Mouse (Mus musculus) neural tube, embryonic 10.5 days (tissue): ENCODE results near the gene Fcf1.
A peak's percentile ranks its signal among the peaks of the same experiment; 100 is the strongest.

ENCODE experiments used
- DNase-seq: peaks from one replicate; pipeline ENCODE4 v3.0.0-alpha.2; 2017; ENCODE audit warnings: low spot score; ENCODE audit errors: extremely low spot score

Gene Fcf1

DNA sequence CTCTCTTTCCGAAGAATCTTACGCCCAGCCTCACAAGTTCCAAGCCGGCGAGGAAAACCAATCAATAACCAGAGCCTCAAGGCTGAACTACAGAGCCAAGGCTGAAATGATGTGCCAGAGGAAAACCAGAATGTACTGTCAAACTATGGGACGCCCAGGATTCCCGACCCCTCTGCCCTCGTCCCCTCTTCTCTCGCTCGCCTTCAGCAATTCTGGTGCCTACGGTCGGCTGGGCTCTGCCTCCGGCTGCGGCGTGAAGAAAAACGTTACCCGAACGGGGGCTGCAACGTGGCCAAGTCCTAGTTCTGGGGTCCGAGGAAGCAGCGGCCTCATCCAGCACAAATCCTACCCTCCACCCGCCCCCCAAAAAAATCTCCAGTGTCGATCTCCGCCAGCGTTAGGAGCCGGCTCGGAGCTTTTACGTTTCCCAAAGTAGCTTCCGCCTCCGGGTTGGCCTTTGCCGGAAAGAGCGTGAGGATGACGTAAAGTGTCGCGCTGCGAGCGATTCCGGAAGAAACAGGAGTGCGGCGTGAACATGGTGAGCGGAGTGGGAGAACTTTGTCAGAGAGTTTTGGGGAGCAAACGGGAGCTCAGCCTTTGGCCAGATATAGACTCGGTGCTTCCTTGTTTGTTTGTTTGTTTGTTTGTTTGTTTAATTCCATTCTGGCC is at the start of gene Fcf1, which contains the start of gene Arel1:
TSS of gene Fcf1 (plus strand) at position 470 of the 669 bp plus-strand sequence.
TSS of gene Arel1 (minus strand) at position 473 of the 669 bp plus-strand sequence.
- peak; percentile 91 for DNase-seq

DNA sequence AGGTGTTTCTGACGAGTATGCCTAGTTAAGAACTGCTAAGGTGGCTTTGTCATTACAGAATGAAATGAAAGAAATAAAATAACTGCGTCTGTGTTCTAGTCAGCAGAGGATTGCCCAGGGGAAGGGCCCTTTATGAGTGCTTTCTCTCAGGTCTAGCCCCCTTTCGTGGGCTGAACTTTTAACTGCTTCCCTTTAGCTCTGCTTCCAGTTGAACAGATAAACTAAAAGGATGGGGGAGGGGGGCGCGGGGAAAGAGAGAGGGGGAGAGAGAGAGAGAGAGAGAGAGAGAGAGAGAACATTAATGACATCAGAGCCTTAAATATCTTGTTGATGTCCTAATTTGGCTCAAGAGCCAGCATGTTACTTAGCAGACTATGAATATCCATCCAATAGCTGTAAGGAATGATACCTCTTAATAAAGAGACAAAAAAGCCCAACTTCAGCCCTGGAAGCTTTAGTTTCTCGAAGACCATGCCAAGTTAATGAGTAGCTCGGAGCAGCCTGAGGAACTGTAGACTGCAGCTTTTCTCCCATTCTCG is 48.7 kb upstream of the Fcf1 start:
- no peak for DNase-seq

DNA sequence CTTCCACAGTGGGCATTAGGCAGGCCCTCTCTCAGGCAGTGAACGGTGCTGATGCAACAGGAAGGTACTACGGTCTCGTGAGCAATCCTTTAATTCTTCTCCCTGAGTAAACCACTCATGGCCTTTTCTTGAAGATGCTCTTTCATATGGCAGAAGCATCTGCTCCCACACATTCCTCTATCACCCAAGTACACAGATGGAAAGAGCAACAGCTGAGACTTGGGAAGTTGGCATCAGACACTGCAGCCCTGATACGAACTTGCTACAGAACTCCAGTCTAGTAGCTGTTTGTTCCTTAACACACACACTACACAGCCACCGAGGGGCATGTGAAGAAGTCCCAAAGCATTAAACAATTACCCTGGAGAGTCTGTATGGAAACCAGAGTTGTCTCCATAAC is 46.4 kb upstream of the Fcf1 start:
- DNase-seq = no peak

DNA sequence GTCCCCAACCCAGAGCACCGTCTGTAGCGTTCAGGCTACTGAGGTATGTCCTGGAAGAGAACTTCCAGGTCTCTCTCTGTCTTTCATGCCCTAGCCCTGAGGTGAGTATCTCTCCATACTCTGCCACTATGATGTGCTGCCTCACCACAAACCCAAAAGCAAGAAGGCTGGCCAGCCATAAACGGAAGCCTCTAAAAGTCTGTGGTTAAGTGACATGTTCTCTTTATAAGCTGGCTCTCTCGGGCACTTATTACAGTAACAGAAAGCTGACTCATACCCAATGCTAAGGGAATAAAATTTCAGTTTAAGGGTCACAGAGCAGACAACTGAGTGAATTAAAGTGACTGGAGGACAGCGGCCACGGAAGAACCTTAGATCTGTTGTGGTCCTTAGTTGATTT is 44.2 kb upstream of the Fcf1 start:
- no peak for DNase-seq

DNA sequence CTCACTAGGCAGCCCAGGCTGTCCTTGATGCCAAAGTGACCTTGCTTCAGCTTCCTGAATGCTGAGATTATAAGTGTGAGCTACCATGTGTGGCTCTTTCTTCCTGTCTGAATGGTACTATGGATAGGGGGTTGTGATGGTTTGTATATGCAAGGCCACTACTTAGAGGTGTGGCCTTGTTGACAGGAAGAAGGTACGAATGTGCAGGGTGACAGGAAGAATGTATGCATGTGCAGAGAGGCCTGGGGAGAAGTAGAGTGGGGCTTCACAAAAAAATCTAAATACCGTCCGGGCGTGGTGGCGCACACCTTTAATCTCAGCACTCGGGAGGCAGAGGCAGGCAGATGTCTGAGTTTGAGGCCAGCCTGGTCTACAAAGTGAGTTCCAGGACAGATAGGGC is 38.5 kb upstream of the Fcf1 start:
- DNase-seq = no peak

DNA sequence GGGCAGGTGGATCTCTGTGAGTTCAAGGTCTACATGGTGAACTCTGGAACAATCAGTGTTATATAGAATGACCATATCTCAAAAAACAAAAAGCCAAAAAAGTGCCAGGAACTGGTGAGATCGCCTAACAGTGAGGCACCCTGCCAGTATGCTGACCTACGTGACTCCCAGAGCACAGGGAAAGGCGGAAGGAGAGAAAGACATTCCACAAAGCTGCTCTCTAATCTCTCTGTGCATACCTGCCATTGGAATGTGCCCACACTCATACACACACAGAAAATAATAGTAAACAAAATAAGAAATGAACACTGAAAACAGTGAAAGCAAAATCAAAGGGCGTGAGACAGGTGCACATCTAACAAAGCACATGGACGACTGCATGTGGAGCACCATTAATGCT is 35.4 kb upstream of the Fcf1 start:
- DNase-seq = no peak

DNA sequence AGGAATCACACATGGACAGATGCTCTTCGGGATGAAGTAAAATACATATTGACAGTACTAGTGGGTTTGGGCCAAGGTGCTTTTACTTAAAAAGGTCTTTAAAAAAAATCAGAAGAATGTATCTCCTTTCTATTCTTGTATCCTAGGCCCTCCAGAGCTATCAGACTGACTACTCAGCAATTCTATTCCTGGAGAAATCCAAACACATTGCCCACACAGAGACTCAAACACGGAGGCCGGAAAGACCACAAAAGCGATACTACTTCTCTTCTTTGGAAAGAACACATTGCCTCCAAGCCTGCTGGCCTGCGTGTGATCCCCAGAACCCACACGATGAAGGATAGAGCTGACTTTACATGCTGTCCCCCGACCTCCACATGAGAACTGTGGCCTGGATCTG is 31.6 kb upstream of the Fcf1 start:
- DNase-seq = no peak

DNA sequence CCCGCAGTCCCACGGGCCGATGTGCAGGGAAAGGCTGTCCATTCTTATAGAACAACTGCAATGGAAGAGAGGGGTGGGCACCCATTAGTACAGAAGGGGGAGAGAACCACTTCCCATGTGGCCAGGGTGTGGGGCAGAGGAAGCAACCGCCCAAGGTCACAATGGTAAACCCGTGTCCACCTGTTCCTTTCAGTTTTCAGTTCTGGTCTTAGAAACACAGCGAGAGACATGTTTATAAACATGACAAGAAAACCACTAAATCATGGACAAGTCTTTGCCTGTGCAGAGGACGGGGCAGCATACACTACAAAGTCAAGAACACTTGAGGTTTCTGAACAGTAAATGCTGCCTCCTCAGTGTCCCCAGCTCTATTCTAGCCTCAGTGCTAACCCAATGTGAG is 30.4 kb upstream of the Fcf1 start:
- DNase-seq = no peak

DNA sequence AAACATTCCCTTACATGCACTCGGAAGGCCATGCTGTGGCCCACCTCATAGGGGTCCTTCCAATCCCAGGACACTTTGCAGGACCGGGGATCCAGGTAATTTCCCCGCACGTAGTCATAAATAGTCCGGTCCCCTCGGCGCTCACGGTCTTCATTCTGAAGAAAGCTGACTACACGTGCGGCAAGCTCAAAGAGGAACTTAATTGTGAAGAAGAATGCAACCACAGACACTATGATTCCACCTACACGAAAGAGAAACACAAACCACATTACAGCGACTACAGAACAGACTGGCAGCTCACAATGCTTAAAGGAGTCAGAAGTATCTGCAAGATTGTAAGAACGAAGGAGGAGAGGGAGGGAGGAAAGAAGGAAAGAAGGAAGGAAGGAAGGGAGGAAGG is 29.0 kb upstream of the Fcf1 start:
- no peak for DNase-seq

DNA sequence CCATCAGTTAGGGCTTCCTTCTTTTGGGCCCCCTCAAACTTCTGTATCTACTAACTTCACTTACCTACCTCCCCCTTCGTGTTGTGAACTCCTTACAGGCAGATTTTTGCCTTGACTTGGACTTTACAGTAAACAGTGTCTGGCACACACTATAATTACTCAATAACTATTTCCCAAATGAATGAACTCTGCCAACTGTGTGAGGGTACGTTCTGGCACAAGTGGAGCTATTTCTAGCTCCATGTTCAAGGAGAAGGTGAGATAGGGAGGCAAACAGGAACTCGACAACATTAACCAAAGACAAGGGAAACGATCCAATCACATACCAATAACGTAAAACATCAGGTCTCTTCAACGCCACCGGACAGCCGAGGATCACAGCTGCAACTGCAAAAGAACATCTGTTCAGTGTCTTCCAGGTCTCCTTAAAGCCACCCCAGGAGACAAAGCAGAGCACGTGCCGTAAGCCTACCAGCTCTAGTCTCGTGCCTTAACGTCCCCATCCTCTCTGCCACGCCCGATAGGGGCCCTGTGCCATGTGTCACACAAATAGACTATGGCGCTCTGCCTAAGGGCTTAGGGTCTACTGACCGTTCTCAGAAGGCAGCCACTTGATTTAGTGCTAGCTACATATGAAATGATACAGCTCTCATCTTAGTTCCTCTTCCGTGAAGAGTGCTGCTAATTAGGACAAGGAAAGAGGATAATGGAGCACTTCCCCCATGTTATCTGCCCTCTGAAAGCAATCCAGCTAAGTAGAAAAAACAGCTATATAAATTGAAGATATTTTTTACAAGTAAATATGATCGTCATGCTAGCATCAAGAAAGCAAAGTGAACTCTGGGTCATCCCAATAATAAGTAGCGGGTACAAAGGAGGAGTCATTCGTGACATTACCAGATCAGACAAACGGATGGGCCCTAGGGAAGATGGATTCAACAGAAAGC is 27.4 kb upstream of the Fcf1 start:
- DNase-seq = no peak

DNA sequence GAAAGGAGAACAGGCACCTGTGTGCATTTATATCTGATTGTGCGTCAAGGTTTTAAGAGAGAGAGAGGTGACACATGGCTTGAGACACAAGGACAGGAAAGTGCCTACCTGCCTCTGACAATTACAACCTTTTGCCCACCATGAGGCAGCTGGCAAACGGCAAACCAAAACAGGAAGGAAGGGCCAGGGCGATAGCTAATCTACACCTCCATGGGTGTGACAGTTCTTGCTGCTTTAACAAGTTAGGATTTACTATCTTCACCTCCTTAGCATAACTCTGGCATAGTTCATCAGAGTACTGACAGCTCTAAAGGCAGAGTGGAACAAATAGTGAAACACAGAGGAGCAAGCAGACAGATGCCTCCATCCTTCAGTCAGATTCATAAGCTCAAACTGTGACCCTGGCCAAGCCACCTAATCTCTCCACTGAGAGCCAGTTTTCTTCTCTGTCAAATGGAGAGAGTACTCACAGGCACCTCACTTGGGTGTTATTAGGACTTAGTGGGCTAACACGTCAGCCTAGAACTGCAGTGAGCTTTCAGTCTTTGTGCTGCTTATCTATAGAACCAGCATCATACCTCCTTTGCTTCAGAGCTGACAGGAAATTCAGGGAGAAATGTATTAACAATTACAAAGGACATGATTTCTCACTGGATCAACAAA is 26.4 kb upstream of the Fcf1 start:
- DNase-seq = no peak

DNA sequence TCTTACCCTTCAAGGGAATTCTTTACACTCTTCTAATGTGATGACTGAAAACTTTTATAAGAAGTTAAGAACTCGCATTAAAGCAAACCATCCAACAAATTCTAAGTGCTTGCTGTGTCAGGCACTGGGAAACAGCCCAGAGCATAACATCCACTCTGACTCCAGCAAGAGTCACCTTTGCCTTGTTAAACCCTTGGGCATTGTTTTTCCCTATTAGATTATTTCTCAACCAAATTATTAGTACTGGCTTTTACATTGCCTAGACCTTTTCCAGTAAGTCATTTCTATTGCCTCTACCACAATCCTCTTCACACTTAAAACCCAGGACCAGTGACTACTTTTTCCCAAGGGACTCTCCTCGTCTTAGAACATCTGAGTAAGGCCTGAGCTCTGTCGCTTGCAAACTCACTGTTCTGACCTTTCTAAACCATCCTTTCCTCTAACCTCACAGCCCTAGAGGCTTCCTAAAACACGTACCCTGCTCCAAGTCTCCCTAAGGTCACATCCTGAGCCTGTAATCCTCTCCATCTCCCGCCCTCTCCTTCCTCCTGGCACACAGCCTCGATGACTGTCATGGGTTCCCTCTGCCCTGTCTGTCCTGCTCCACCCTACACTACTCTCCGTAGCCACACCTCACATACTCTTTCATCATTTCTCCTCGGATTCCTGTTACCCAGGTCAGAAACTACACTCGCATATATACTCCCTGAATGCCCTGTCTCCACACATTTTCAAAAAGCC is 25.7 kb upstream of the Fcf1 start:
- DNase-seq = no peak

DNA sequence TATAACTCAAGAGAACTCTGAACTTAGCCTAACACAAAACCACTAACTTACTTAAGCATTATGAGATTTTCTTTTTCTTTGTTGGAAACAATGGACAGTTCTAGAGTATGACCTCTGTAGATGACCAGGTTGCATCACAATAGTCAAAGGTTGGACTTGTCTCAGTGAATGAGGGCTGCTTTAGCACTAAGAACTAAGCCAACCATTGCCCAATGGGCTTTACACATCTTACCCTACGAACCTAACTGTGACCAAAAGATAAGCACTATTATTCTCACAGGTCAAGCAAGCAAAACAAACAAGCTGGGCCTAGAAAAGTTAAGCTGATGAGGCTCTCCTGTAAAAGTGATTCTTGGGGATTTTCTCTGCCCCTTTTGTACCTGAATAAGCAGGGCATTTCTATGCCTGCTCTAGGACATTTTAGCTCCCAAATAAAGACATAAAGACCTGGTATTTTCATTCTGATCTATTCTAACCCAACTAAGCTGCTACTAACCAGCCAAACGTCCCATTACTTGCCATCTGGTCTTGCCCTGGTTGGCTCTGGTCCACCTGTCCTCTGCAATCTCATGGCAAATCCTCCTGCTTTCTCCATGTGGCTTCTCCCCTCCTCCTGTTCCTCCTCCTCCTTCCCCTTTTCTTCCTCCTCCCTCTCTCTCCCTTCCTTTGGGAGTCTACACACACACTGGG is 22.7 kb upstream of the Fcf1 start:
- no peak for DNase-seq

DNA sequence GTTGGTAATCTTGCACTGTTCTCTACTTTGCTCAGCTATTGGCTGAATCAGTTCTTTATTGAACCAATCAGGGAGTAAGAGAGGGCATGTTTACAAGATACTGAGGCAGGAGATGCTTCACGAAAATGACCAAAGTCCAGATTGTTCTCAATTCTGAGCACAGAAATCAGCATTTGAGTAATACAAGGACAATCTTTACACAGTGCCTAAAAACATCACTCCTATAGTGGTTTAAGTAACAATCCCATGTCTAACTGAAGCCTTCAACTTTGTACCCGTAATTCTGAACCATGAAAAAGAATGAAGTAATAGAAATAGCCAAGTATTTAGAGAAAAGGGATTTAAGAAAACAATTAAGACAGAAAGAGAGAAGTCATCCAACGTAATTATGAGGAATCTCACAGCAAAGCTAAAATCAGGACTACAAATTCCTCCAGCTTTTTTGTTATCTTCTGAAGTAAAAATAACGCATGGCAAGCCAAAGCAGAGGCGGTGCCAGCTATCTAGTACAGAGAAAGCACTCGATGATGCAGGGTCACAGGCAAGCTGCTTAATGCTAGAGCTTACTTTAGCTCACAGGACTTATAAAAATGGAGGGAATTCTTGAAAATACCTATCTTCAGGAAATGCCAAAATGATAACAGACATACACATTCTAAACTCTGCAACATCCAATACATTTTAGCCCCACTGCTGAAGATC is 22.0 kb upstream of the Fcf1 start:
- DNase-seq = no peak

DNA sequence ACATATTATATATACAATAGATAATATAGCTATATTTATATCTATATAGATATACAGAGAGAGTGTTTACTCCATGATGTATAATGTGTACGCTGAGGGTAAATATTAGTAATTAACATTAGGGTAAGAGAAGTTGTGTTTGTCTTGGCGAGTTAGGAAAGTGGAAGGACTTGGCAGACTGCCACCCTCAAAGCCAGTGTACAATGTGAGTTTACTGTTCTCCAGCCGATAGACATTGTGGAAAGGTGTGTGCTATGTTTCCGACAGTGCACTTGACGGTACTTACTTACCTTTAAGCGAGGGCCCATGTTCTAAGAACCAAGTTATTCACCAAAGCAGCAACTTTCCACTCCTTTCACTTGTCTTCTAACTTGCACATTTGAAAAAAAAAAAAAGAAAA is 19.9 kb upstream of the Fcf1 start:
- DNase-seq = no peak

DNA sequence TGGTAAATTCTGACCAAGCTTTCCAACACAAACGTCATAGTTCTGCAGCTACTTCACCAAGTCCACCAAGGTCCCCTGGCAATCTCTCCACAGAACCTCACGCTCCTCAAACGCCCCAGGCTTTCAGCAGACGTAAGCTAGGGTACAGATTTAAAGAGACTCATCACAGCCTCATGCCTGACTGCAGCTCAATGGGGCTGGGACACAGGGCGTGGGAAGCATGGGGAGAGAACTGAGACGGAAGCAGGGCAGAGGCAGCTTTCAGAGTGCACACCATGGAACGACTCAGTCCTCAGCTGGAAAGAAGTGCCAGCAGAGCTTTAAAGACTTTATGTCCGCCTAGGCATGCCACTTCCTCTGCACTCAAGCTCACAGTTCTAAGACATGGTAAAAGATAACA is 19.2 kb upstream of the Fcf1 start:
- DNase-seq = no peak

DNA sequence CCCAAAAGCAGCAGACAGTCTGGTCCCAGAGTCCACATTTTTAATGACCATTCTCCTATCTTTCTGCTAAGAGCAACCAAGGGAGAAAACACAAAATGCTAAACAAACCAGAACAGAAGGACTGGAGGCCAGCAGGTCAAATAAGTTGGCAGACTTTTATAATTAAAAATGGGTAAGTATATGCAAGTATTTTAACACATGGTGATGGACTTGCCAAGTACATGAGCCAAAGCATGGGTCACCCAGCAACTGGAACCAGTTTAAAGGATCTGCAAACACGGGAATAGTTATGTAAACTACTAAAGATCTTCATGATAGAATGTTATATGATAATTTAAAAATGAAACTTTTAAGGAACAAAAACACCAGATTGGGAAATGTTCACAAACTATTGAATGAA is 18.3 kb upstream of the Fcf1 start:
- no peak for DNase-seq

DNA sequence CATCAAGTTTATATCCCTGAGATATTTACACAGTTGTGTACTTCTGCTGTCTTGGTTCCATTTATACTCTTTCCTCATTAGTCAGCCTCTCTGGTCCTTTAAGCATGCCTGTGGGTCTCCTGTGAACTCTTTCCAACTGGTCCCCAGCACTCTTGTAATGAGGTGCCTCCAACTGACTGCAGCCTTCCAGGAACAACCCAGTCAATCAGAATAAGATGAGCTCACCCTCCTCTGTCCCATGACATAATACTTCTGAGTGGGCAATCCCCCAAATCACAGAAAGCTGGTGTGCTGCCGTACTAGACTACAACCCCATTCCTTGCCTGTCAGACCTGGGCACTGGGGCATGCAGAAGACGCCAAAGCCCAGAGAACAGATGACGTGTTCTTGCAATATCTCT is 14.4 kb upstream of the Fcf1 start:
- DNase-seq = no peak

DNA sequence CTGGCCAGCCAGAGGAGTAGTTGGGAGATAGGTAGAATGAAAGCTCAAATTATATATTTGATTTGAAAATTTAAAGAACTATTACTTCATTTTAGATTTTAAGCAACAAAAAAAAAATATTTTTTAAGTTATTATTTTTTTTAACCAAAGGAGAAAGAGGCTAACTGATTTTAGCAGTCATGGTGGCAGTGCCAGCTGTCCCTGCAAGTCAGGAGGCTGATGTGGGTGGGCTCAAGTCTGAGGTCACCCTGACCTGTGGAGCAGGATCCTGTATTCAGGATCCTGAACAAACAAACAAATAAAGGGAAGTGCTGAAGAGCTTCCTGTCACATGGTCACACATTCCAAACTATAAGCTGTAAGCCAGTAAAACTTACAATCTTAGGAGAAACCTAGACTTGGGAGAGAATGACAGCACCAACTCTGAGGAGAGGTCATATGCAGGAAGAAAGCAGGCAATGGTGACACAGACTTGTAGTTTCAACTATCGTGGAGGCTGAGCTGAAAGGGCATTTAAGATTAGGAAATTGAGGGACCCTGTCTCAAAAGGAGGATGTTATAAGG is 11.8 kb upstream of the Fcf1 start:
- no peak for DNase-seq

DNA sequence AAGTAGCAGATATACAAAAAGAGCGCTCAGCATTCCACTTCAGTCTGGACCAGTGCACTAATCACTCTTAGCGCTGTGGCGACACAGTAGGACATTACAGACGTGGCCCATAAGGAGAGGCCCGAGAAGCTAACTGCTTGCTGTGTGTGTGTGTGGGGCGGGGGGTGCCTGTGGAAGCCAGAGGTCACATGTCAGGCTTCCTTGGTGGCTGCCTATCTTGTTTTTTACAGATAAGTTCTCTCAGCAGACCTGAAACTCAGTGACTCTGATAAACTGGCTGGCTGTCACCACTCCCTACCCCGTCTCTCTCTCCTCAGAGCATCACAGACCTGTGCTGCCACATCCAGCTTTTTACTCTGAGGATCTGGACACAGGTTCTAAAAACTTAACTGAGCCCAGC is 8.1 kb upstream of the Fcf1 start:
- no peak for DNase-seq
